Mouse (Mus musculus) adrenal gland, adult (tissue): ENCODE results near the gene Yeats4.
"Not testable (repeated sequence)": the region's sequence is repeated elsewhere in the genome, so short reads cannot be mapped to it uniquely, and the experiment has no call there.

Source experiments
- DNase-seq, 2 experiments: peaks; one replicate each; pipeline ENCODE4 v3.0.0; 2022 to 2023; ENCODE audit warnings: low spot score in 1 of 2; ENCODE audit not compliant: inconsistent age in 2 of 2

Gene Yeats4

GRCm38 (mm10) chr10:117224102-117224990 lies at the start of gene Yeats4:
Gene Yeats4 (minus strand): TSS chr10:117224507.
- peak; percentile 97 to 100 for DNase-seq

- DNase-seq = peak in 1 of 2 experiments; percentile 17
These were observed 47.7 kb upstream of the Yeats4 start for GRCm38 (mm10) chr10:117272023-117272422.

- no peak for DNase-seq
These were observed 35.6 kb upstream of the Yeats4 start for GRCm38 (mm10) chr10:117259870-117260269.

GRCm38 (mm10) chr10:117238603-117239002 lies 14.3 kb upstream of the Yeats4 start, which contains the start of gene 9530003J23Rik:
Gene 9530003J23Rik (minus strand): TSS chr10:117238703.
- DNase-seq = no peak

GRCm38 (mm10) chr10:117235866-117236265 lies 11.6 kb upstream of the Yeats4 start:
- DNase-seq = no peak

GRCm38 (mm10) chr10:117234825-117235224 lies 10.5 kb upstream of the Yeats4 start:
- DNase-seq = no peak

- no peak for DNase-seq
These were observed 5.5 kb upstream of the Yeats4 start for GRCm38 (mm10) chr10:117229826-117230225.

- no peak for DNase-seq
These were observed 1.7 kb upstream of the Yeats4 start for GRCm38 (mm10) chr10:117226002-117226401.

GRCm38 (mm10) chr10:117225094-117225493 lies 787 bp upstream of the Yeats4 start:
- DNase-seq = peak; percentile 30 to 64

GRCm38 (mm10) chr10:117223758-117224101 lies 577 bp downstream of the Yeats4 start:
- no peak for DNase-seq

GRCm38 (mm10) chr10:117222821-117223220 lies 1.5 kb downstream of the Yeats4 start:
- DNase-seq = no peak

GRCm38 (mm10) chr10:117218351-117218750 lies 6.0 kb downstream of the Yeats4 start:
- no peak for DNase-seq

- DNase-seq = peak; percentile 57 to 87
These were observed 7.0 kb downstream of the Yeats4 start for GRCm38 (mm10) chr10:117217246-117217840.

- DNase-seq = peak in 1 of 2 experiments; percentile 63
These were observed 7.5 kb downstream of the Yeats4 start for GRCm38 (mm10) chr10:117216793-117217192.

GRCm38 (mm10) chr10:117216132-117216495 lies 8.2 kb downstream of the Yeats4 start:
- DNase-seq = no peak

GRCm38 (mm10) chr10:117215409-117216131 lies 8.7 kb downstream of the Yeats4 start:
- DNase-seq = no peak

GRCm38 (mm10) chr10:117211023-117211422 lies 13.3 kb downstream of the Yeats4 start:
- DNase-seq = no peak

- DNase-seq = peak; percentile 31 to 85
These were observed 14.8 kb downstream of the Yeats4 start for GRCm38 (mm10) chr10:117209469-117209938.

GRCm38 (mm10) chr10:117208787-117209186 lies 15.5 kb downstream of the Yeats4 start:
- DNase-seq = not testable (repeated sequence)

- no peak for DNase-seq
These were observed 16.1 kb downstream of the Yeats4 start for GRCm38 (mm10) chr10:117208221-117208620.

- no peak for DNase-seq
These were observed 18.2 kb downstream of the Yeats4 start for GRCm38 (mm10) chr10:117206070-117206469.
